Mouse (Mus musculus): ENCODE measurements around the gene Asb6. TPM values are rescaled to one million over a fixed set of nuclear protein-coding genes. Genes with fewer than 3 reads are reported as not detected.
A peak's percentile ranks its signal among the peaks of the same experiment; 100 is the strongest.

Gene Asb6
- total and polyA plus RNA-seq, 3 experiments = 7.8 to 13.6 (median 8.1) TPM

- Histone ChIP-seq H3K27me3 (ENCODE audit: control insufficient read depth, insufficient read depth, low read length) (no peaks in the 10 kb centered on the region), H3K4me1 (ENCODE audit: control insufficient read depth, insufficient read depth, low read length) (no peaks in the 10 kb centered on the region), H3K36me3 (ENCODE audit: control insufficient read depth, insufficient read depth, low read length) (no peaks in the 10 kb centered on the region), H3K9ac (ENCODE audit: low read depth, low read length) (no peak overlapping the region), H3K79me2 (replicated peaks; ENCODE audit: control insufficient read depth, insufficient read depth, low read length) (no peaks in the 10 kb centered on the region), H3K27ac (no peak overlapping the region), H3K4me3 (no peak overlapping the region)
- WGBS = 66% methylated on average over 8 of the region's 8 CpGs
- TF ChIP-seq POLR2A (IDR thresholded peaks at IDR 0.05; ENCODE audit: insufficient read depth, low read depth, low read length) (no peak), EP300 (IDR thresholded peaks at IDR 0.05; ENCODE audit: insufficient read depth, low read depth, low read length) (no peak), CTCF (IDR thresholded peaks at IDR 0.05) (no peak)
- no peak for DNase-seq
- intact Hi-C loops (cut with DNase I) = no loop called here
Measured at GRCm38 (mm10) chr2:30870863-30871262, 40.7 kb upstream of the Asb6 start.

- Histone ChIP-seq H3K36me3 (ENCODE audit: control insufficient read depth, insufficient read depth, low read length) (no peaks in the 10 kb centered on the region), H3K27me3 (ENCODE audit: control insufficient read depth, insufficient read depth, low read length) (no peaks in the 10 kb centered on the region), H3K4me1 (ENCODE audit: control insufficient read depth, insufficient read depth, low read length) (peaks cover 2% of the 10 kb centered on the region; the same call in 1 of the 2 replicates), H3K9ac (ENCODE audit: low read depth, low read length) (no peak overlapping the region), H3K79me2 (replicated peaks; ENCODE audit: control insufficient read depth, insufficient read depth, low read length) (no peaks in the 10 kb centered on the region), H3K4me3 (no peak overlapping the region), H3K27ac (no peak overlapping the region)
- intact Hi-C loops (cut with DNase I) = no loop called here
- no peak for DNase-seq
- WGBS = 76% methylated on average over 3 of the region's 3 CpGs
- TF ChIP-seq CTCF (IDR thresholded peaks at IDR 0.05) = no peak
Measured at GRCm38 (mm10) chr2:30865426-30865825, 35.3 kb upstream of the Asb6 start.

- intact Hi-C loops (cut with DNase I) = no loop called here
- Histone ChIP-seq H3K27me3 (ENCODE audit: control insufficient read depth, insufficient read depth, low read length) (no peaks in the 10 kb centered on the region), H3K79me2 (replicated peaks; ENCODE audit: control insufficient read depth, insufficient read depth, low read length) (no peaks in the 10 kb centered on the region), H3K27ac (no peak overlapping the region; the same call in 1 of the 2 replicates), H3K4me3 (no peak overlapping the region), H3K36me3 (ENCODE audit: control insufficient read depth, insufficient read depth, low read length) (no peaks in the 10 kb centered on the region), H3K9ac (ENCODE audit: low read depth, low read length) (peak overlapping the region; percentile 40), H3K4me1 (ENCODE audit: control insufficient read depth, insufficient read depth, low read length) (peaks cover 2% of the 10 kb centered on the region; the same call in 1 of the 2 replicates)
- 25% methylated on average over 35 of the region's 35 CpGs for WGBS
- no peak for TF ChIP-seq CTCF (IDR thresholded peaks at IDR 0.05)
- DNase-seq = peak; percentile 51 to 60
Measured at GRCm38 (mm10) chr2:30864968-30865381, 34.8 kb upstream of the Asb6 start.

GRCm38 (mm10) chr2:30863574-30863973 is 33.4 kb upstream of the Asb6 start:
- no peaks in the 10 kb centered on the region for H3K27me3 ChIP-seq (ENCODE audit: control insufficient read depth, insufficient read depth, low read length)
- peaks cover 2% of the 10 kb centered on the region; the same call in 1 of the 2 replicates for H3K4me1 ChIP-seq (ENCODE audit: control insufficient read depth, insufficient read depth, low read length)
- DNase-seq = no peak
- no peak overlapping the region for H3K27ac ChIP-seq
- H3K4me3 ChIP-seq = no peak overlapping the region
- no peak overlapping the region for H3K9ac ChIP-seq (ENCODE audit: low read depth, low read length)
- no peaks in the 10 kb centered on the region for H3K36me3 ChIP-seq (ENCODE audit: control insufficient read depth, insufficient read depth, low read length)
- no peak for TF ChIP-seq EP300 (IDR thresholded peaks at IDR 0.05; ENCODE audit: insufficient read depth, low read depth, low read length)
- TF ChIP-seq CTCF (IDR thresholded peaks at IDR 0.05) = no peak
- no peak for TF ChIP-seq POLR2A (IDR thresholded peaks at IDR 0.05; ENCODE audit: insufficient read depth, low read depth, low read length)
- intact Hi-C loops (cut with DNase I) = no loop called here
- 39% methylated on average over 9 of the region's 9 CpGs for whole genome bisulfite sequencing
- H3K79me2 ChIP-seq (replicated peaks; ENCODE audit: control insufficient read depth, insufficient read depth, low read length) = no peaks in the 10 kb centered on the region

GRCm38 (mm10) chr2:30862081-30862480 is 31.9 kb upstream of the Asb6 start:
- Histone ChIP-seq H3K27ac (no peak overlapping the region), H3K9ac (ENCODE audit: low read depth, low read length) (no peak overlapping the region), H3K27me3 (ENCODE audit: control insufficient read depth, insufficient read depth, low read length) (no peaks in the 10 kb centered on the region), H3K36me3 (ENCODE audit: control insufficient read depth, insufficient read depth, low read length) (no peaks in the 10 kb centered on the region), H3K4me3 (no peak overlapping the region), H3K79me2 (replicated peaks; ENCODE audit: control insufficient read depth, insufficient read depth, low read length) (no peaks in the 10 kb centered on the region), H3K4me1 (ENCODE audit: control insufficient read depth, insufficient read depth, low read length) (peaks cover 2% of the 10 kb centered on the region; the same call in 1 of the 2 replicates)
- no peak for TF ChIP-seq CTCF (IDR thresholded peaks at IDR 0.05)
- TF ChIP-seq POLR2A (IDR thresholded peaks at IDR 0.05; ENCODE audit: insufficient read depth, low read depth, low read length) = no peak
- no peak for TF ChIP-seq EP300 (IDR thresholded peaks at IDR 0.05; ENCODE audit: insufficient read depth, low read depth, low read length)
- intact Hi-C loops (cut with DNase I) = no loop called here
- WGBS = 72% methylated on average over 4 of the region's 4 CpGs
- no peak for DNase-seq

- no peaks in the 10 kb centered on the region for H3K36me3 ChIP-seq (ENCODE audit: control insufficient read depth, insufficient read depth, low read length)
- H3K9ac ChIP-seq (ENCODE audit: low read depth, low read length) = no peak overlapping the region
- intact Hi-C loops (cut with DNase I) = no loop called here
- no peak overlapping the region for H3K4me3 ChIP-seq
- WGBS = 70% methylated on average over 5 of the region's 5 CpGs
- H3K79me2 ChIP-seq (replicated peaks; ENCODE audit: control insufficient read depth, insufficient read depth, low read length) = no peaks in the 10 kb centered on the region
- no peak for TF ChIP-seq EP300 (IDR thresholded peaks at IDR 0.05; ENCODE audit: insufficient read depth, low read depth, low read length)
- TF ChIP-seq POLR2A (IDR thresholded peaks at IDR 0.05; ENCODE audit: insufficient read depth, low read depth, low read length) = no peak
- TF ChIP-seq CTCF (IDR thresholded peaks at IDR 0.05) = no peak
- H3K27me3 ChIP-seq (ENCODE audit: control insufficient read depth, insufficient read depth, low read length) = no peaks in the 10 kb centered on the region
- DNase-seq = no peak
- no peak overlapping the region for H3K27ac ChIP-seq
- H3K4me1 ChIP-seq (ENCODE audit: control insufficient read depth, insufficient read depth, low read length) = peaks cover 2% of the 10 kb centered on the region; the same call in 1 of the 2 replicates
Measured at GRCm38 (mm10) chr2:30859782-30860181, 29.6 kb upstream of the Asb6 start.

Measured in heart, adult 2 months (tissue).